Mouse (Mus musculus): ENCODE data around the gene Pkdcc. TPM values are rescaled to one million over a fixed set of nuclear protein-coding genes. Genes with fewer than 3 reads are reported as not detected.

The Pkdcc gene
- polyA plus RNA-seq, 1 experiment from 2014 or later: 18.7 TPM

DNA sequence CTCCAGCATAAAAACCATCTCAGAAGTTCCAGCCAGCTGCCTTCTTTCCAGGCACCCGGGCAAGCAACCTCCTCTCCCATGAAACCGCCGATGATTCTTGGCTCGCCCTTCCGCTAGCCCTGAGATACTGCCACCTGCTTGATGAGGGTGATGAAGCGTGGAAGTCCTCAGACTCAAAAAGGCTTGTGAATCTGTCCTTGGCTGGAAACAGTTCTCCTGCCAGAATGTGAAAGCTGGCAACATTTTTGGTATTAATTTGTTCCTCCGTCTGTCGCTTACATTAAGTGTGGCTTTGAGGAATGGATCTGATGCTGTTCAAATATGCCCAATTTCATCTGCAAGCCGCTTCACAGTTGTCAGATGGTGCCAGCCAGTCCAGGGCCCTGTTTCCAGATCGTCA is 20.1 kb downstream of the Pkdcc start:
- no peak overlapping the region for H3K9ac ChIP-seq (ENCODE audit: low read depth, low read length)
- no peak overlapping the region for H3K4me2 ChIP-seq (ENCODE audit: low read depth, low read length)
- H3K4me3 ChIP-seq (ENCODE audit: low read length): no peak overlapping the region
- H3K4me1 ChIP-seq (ENCODE audit: control insufficient read depth, insufficient read depth, low read length): peaks cover 11% of the 10 kb centered on the region
- 85% methylated on average over 10 of the region's 10 CpGs for WGBS
- no peaks in the 10 kb centered on the region for H3K27me3 ChIP-seq (replicated peaks; ENCODE audit: control insufficient read depth, insufficient read depth, low read length)
- ATAC-seq: no peak
- H3K9me3 ChIP-seq (ENCODE audit: control insufficient read depth, low read length): no peaks in the 10 kb centered on the region
- H3K27ac ChIP-seq (ENCODE audit: low read length): no peak overlapping the region
- no peaks in the 10 kb centered on the region for H3K36me3 ChIP-seq (ENCODE audit: control insufficient read depth, insufficient read depth, low read length)

DNA sequence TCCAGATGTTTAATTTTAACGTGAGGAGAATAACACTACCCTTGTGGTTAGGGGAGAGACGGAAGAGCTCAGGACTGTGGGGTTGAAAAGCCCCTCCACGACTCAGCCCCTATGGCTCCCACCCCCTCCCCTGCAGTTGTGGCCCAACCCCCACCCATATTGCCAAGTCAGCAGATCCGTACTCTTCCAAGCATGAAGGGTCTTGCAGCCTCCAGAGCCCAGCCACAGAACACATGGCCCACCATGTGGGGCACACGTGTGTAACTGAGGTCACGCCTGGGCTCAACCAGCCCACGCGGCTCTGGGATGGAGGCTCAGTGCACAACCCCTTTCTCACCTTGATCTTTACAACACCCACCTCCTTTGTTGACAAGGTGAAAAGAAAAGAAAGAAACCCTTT is 21.1 kb downstream of the Pkdcc start:
- Histone ChIP-seq H3K9ac (ENCODE audit: low read depth, low read length) (no peak overlapping the region), H3K4me2 (ENCODE audit: low read depth, low read length) (no peak overlapping the region), H3K36me3 (ENCODE audit: control insufficient read depth, insufficient read depth, low read length) (no peaks in the 10 kb centered on the region), H3K4me3 (ENCODE audit: low read length) (no peak overlapping the region), H3K27ac (ENCODE audit: low read length) (no peak overlapping the region), H3K9me3 (ENCODE audit: control insufficient read depth, low read length) (no peaks in the 10 kb centered on the region), H3K4me1 (ENCODE audit: control insufficient read depth, insufficient read depth, low read length) (peaks cover 11% of the 10 kb centered on the region), H3K27me3 (replicated peaks; ENCODE audit: control insufficient read depth, insufficient read depth, low read length) (no peaks in the 10 kb centered on the region)
- ATAC-seq: no peak
- WGBS: 70% methylated on average over 8 of the region's 8 CpGs

DNA sequence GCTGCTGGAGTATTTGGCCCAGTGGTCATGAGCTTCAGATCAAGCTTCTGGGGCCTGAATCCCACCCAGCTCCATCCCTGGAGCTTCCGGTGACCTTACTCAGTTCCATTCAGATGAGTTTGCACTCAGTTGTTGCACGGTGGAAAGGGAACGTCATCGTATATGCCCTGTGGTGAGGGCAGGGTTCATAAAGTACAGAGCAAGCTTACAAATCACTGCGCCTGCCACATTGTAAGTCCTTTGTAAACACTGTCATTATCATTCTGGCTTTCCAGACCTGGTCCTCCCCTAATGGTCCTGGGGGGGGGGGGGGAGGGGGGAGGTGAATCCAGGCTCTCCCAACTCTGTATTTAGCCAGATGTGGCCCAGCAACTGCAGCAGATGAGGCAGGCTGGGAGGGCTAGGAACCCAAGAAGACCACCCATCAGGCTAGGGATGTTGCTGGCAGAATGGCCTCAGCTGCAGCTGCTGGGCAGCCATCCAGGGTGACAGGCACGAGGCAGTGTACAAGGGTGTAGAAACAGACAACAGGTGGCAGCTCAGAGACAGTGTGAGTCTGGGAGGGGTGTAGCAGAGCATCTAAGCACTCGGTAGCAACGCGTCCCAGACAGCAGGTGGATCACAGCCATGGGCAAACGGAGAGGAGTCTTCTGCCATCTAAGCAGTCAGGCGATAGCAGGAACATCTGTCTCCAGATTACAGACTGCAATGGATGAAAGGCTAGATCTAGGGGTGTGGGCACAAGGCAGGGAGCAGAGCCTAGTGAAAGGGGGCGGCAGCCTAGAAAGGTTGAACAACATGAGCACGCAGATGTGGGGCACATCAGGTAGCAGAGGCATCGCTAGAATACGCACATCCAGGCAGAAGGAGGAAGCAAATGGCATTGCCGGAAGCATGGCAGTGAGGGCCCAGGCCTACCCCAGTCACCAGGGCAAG is 23.3 kb downstream of the Pkdcc start:
- Histone ChIP-seq H3K36me3 (ENCODE audit: control insufficient read depth, insufficient read depth, low read length) (no peaks in the 10 kb centered on the region), H3K4me1 (ENCODE audit: control insufficient read depth, insufficient read depth, low read length) (peaks cover 11% of the 10 kb centered on the region), H3K9ac (ENCODE audit: low read depth, low read length) (no peak overlapping the region), H3K9me3 (ENCODE audit: control insufficient read depth, low read length) (no peaks in the 10 kb centered on the region), H3K4me2 (ENCODE audit: low read depth, low read length) (no peak overlapping the region), H3K27me3 (replicated peaks; ENCODE audit: control insufficient read depth, insufficient read depth, low read length) (no peaks in the 10 kb centered on the region), H3K27ac (ENCODE audit: low read length) (0 out of 2 replicates have a peak overlapping the region, but pooled peaks have one; percentile 41), H3K4me3 (ENCODE audit: low read length) (no peak overlapping the region)
- peak; percentile 61 for ATAC-seq
- 44% methylated on average over 16 of the region's 16 CpGs for WGBS

DNA sequence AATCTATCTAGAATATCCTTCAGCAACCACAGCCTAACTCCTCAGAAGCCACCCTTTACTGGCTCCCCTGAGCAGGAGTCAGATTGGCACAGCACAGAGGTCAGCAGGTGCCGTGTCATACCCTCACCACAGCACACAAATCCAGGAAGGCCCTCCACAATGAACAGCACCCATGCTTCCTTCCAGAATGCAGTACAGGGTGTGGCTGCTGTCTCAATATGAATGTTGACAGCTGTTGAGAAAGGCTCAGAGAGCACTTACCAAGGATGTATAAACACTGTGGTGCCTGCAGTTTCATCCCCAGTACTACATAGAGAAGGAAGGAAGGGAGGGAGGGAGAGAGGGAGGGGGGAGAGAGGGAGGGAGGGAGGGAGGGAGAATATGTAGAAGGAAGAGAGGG is 29.4 kb downstream of the Pkdcc start:
- WGBS: 39% methylated on average over 1 of the region's 1 CpGs
- Histone ChIP-seq H3K36me3 (ENCODE audit: control insufficient read depth, insufficient read depth, low read length) (no peaks in the 10 kb centered on the region), H3K4me3 (ENCODE audit: low read length) (no peak overlapping the region), H3K9me3 (ENCODE audit: control insufficient read depth, low read length) (no peaks in the 10 kb centered on the region), H3K27ac (ENCODE audit: low read length) (no peak overlapping the region), H3K9ac (ENCODE audit: low read depth, low read length) (no peak overlapping the region), H3K27me3 (replicated peaks; ENCODE audit: control insufficient read depth, insufficient read depth, low read length) (no peaks in the 10 kb centered on the region), H3K4me1 (ENCODE audit: control insufficient read depth, insufficient read depth, low read length) (peaks cover 5% of the 10 kb centered on the region), H3K4me2 (ENCODE audit: low read depth, low read length) (no peak overlapping the region)
- ATAC-seq: peak; percentile 67

DNA sequence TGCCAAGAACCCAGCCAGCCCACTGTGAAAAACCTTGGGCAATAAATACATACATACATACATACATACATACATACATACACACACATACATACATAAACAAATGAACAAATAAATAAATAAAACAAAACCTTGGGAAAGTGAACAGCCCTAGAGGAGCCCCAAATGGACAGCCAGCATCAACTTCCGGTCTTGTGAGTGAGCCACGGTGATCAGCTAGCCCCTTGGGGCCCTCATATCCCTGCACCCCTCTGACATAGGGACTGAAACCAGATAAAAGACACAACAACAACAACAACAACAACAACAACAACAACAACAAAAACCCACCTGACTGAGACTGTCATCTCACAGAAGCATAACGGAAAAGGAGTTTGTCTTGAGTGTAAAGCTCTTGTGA is 30.4 kb downstream of the Pkdcc start:
- no peak overlapping the region for H3K4me3 ChIP-seq (ENCODE audit: low read length)
- H3K9ac ChIP-seq (ENCODE audit: low read depth, low read length): no peak overlapping the region
- no peaks in the 10 kb centered on the region for H3K27me3 ChIP-seq (replicated peaks; ENCODE audit: control insufficient read depth, insufficient read depth, low read length)
- ATAC-seq: no peak
- no peak overlapping the region for H3K4me2 ChIP-seq (ENCODE audit: low read depth, low read length)
- H3K9me3 ChIP-seq (ENCODE audit: control insufficient read depth, low read length): no peaks in the 10 kb centered on the region
- 78% methylated on average over 3 of the region's 3 CpGs for WGBS
- H3K4me1 ChIP-seq (ENCODE audit: control insufficient read depth, insufficient read depth, low read length): peaks cover 8% of the 10 kb centered on the region
- no peak overlapping the region for H3K27ac ChIP-seq (ENCODE audit: low read length)
- no peaks in the 10 kb centered on the region for H3K36me3 ChIP-seq (ENCODE audit: control insufficient read depth, insufficient read depth, low read length)

DNA sequence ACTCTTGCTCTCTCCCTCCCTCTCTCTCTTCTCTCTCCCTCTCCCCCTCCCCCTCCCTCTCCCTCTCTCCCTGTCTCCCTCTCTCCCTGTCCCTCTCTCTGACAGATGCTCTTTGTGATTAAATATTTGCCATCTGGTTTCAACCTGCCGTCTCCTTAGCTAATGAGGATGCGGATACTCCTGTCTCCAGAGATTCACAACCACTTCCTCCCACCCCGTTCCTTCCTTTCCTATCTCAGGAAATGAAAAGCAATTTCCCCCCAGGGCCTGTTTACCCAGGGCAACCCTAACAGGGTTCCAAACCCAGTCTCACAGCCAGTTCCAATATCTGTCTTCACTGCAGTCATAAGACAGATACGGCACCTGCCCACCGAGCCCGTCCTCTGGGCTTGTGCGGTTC is 31.0 kb downstream of the Pkdcc start:
- Histone ChIP-seq H3K9me3 (ENCODE audit: control insufficient read depth, low read length) (no peaks in the 10 kb centered on the region), H3K27me3 (replicated peaks; ENCODE audit: control insufficient read depth, insufficient read depth, low read length) (no peaks in the 10 kb centered on the region), H3K4me3 (ENCODE audit: low read length) (no peak overlapping the region), H3K4me2 (ENCODE audit: low read depth, low read length) (no peak overlapping the region), H3K4me1 (ENCODE audit: control insufficient read depth, insufficient read depth, low read length) (peaks cover 12% of the 10 kb centered on the region), H3K36me3 (ENCODE audit: control insufficient read depth, insufficient read depth, low read length) (no peaks in the 10 kb centered on the region), H3K9ac (ENCODE audit: low read depth, low read length) (no peak overlapping the region), H3K27ac (ENCODE audit: low read length) (no peak overlapping the region)
- ATAC-seq: no peak
- WGBS: 48% methylated on average over 7 of the region's 7 CpGs

DNA sequence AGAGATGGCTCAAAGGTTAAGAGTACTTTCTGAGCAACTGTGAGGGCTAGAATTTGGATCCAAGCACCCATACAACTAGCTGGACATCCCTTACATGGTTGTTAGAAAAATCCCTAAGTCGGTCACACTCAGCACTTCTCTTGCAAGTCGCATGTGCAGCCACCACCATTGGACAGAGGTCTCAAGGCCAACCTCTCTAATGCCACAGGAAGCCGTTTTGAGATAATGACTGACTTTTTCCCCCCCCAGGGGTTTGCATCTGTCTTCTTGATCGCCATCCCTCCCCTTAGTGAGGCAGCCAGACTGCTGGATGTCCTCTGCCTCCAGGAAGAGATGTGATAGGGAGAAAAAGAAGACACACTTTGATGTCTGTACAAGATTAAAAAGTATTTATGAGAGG is 32.1 kb downstream of the Pkdcc start:
- ATAC-seq: no peak
- Histone ChIP-seq H3K9me3 (ENCODE audit: control insufficient read depth, low read length) (no peaks in the 10 kb centered on the region), H3K27me3 (replicated peaks; ENCODE audit: control insufficient read depth, insufficient read depth, low read length) (no peaks in the 10 kb centered on the region), H3K27ac (ENCODE audit: low read length) (no peak overlapping the region), H3K9ac (ENCODE audit: low read depth, low read length) (no peak overlapping the region), H3K4me1 (ENCODE audit: control insufficient read depth, insufficient read depth, low read length) (peaks cover 14% of the 10 kb centered on the region), H3K4me3 (ENCODE audit: low read length) (no peak overlapping the region), H3K4me2 (ENCODE audit: low read depth, low read length) (no peak overlapping the region), H3K36me3 (ENCODE audit: control insufficient read depth, insufficient read depth, low read length) (no peaks in the 10 kb centered on the region)
- WGBS: 74% methylated on average over 4 of the region's 4 CpGs

DNA sequence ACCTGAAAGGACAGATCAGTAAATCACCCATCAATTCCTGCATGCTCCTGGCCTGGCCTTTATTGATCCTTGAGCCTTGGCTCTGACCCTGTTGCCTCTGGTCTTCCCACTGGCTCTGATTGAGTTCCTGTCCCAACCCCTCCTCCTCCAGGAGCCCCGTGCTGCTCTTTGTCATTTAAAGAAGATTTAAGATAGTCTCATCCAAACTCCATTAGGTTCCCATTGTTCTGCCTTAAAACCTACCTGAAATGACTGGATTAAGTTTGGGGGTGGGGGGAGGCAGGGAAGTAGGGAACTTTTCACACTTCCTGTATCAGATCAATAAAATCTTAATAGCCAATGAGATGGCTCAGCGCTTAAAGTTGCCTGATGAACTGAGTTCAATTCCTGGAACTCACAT is 33.4 kb downstream of the Pkdcc start:
- no peak for ATAC-seq
- Histone ChIP-seq H3K36me3 (ENCODE audit: control insufficient read depth, insufficient read depth, low read length) (no peaks in the 10 kb centered on the region), H3K4me3 (ENCODE audit: low read length) (no peak overlapping the region), H3K4me1 (ENCODE audit: control insufficient read depth, insufficient read depth, low read length) (peaks cover 16% of the 10 kb centered on the region), H3K9me3 (ENCODE audit: control insufficient read depth, low read length) (no peaks in the 10 kb centered on the region), H3K27ac (ENCODE audit: low read length) (no peak overlapping the region), H3K9ac (ENCODE audit: low read depth, low read length) (no peak overlapping the region), H3K27me3 (replicated peaks; ENCODE audit: control insufficient read depth, insufficient read depth, low read length) (no peaks in the 10 kb centered on the region), H3K4me2 (ENCODE audit: low read depth, low read length) (no peak overlapping the region)
- 60% methylated on average over 2 of the region's 2 CpGs for WGBS

DNA sequence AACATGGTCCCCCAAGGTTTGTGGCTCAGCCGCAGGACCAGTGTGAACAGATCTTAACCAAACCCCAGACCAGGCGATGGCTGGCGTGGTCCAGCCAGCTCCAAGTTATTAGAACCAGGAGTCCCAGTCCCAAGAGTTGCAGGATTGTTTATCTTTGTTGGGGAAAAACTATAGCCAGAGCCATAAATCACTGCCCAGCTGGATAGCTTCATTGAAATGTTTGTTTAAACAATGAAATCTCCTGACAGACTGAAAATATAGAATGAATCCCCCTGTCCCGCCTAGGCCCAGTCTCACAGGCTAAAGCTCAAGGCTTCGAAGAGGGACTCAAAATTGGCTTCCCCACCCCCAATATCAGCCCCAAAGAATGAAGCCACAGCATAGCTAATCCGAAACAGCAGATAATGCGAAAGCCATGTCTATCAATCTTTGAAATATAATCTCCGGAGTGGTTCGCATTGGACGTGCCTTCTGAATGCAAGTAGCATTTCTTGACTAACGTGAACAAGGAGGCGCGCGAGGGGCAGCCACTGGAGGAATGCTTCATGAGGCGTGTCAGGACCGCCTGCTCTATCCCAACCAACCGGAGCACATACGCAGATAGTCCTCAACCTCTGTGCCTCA is 35.9 kb downstream of the Pkdcc start:
- H3K9ac ChIP-seq (ENCODE audit: low read depth, low read length): no peak overlapping the region
- no peaks in the 10 kb centered on the region for H3K27me3 ChIP-seq (replicated peaks; ENCODE audit: control insufficient read depth, insufficient read depth, low read length)
- H3K4me3 ChIP-seq (ENCODE audit: low read length): no peak overlapping the region
- H3K36me3 ChIP-seq (ENCODE audit: control insufficient read depth, insufficient read depth, low read length): no peaks in the 10 kb centered on the region
- no peaks in the 10 kb centered on the region for H3K9me3 ChIP-seq (ENCODE audit: control insufficient read depth, low read length)
- no peak overlapping the region for H3K4me2 ChIP-seq (ENCODE audit: low read depth, low read length)
- no peak overlapping the region for H3K27ac ChIP-seq (ENCODE audit: low read length)
- WGBS: 51% methylated on average over 18 of the region's 18 CpGs
- peak; percentile 35; the same call in 1 of the 2 replicates for ATAC-seq
- peaks cover 11% of the 10 kb centered on the region for H3K4me1 ChIP-seq (ENCODE audit: control insufficient read depth, insufficient read depth, low read length)

Data from intestine, embryonic 16.5 days (tissue).